Mouse (Mus musculus) forebrain, embryonic 13.5 days (tissue): ENCODE measurements at regions not wholly inside any gene's neighbourhood (a gene's known extent, or its start where the extent isn't known, plus 50 kb on each side); places are given as distances from the start of the nearest gene placed in this dataset.

ENCODE experiments used
- ATAC-seq: fragments of 200-750 bp; cut with Nextera tagmentation; 2 replicates; pipeline ENCODE4 v1.8.0; 2017
- H3K27ac ChIP-seq: fragments of 300-500 bp; sonication (generic); 2 replicates; pipeline ENCODE4 v1.5.1; 2015; ENCODE audit warnings: inconsistent platforms, mild to moderate bottlenecking, moderate library complexity
- H3K27me3 ChIP-seq: fragments of 300-500 bp; sonication (generic); 2 replicates; pipeline ENCODE4 v1.6.1; 2015; ENCODE audit warnings: mild to moderate bottlenecking, inconsistent platforms
- H3K36me3 ChIP-seq: fragments of 300-500 bp; sonication (generic); 2 replicates; pipeline ENCODE4 v1.6.1; 2015; ENCODE audit warnings: mild to moderate bottlenecking, inconsistent platforms; ENCODE audit not compliant: poor library complexity, severe bottlenecking
- H3K4me1 ChIP-seq: fragments of 300-500 bp; sonication (generic); 2 replicates; pipeline ENCODE4 v1.6.1; 2015; ENCODE audit warnings: inconsistent platforms
- H3K4me2 ChIP-seq: fragments of 300-500 bp; sonication (generic); 2 replicates; pipeline ENCODE4 v1.6.1; 2015; ENCODE audit warnings: inconsistent platforms, mild to moderate bottlenecking, moderate library complexity
- H3K4me3 ChIP-seq: fragments of 300-500 bp; sonication (generic); 2 replicates; pipeline ENCODE4 v1.5.1; 2015; ENCODE audit warnings: mild to moderate bottlenecking, inconsistent platforms
- H3K9ac ChIP-seq: fragments of 300-500 bp; sonication (generic); 2 replicates; pipeline ENCODE4 v1.6.1; 2015; ENCODE audit warnings: mild to moderate bottlenecking, inconsistent platforms
- H3K9me3 ChIP-seq: fragments of 300-500 bp; sonication (generic); replicated peaks from 2 replicates; pipeline ENCODE4 v1.6.1; 2016; ENCODE audit warnings: inconsistent platforms
- WGBS: fragments of 180-500 bp; shearing (Covaris S2); methylation state at CpG from one replicate; pipeline ENCODE4 v1.1.7; 2015; 5-methylcytosine and 5-hydroxymethylcytosine counted together

GRCm38 (mm10) chr6:135433753-135434152, 71.4 kb downstream of the Emp1 start:
- Histone ChIP-seq H3K4me2 (no peak overlapping the region), H3K36me3 (no peaks in the 10 kb centered on the region), H3K9ac (no peak overlapping the region), H3K27me3 (no peaks in the 10 kb centered on the region), H3K27ac (no peak overlapping the region), H3K9me3 (peaks cover 5% of the 10 kb centered on the region; the same call in 1 of the 2 replicates), H3K4me1 (no peaks in the 10 kb centered on the region), H3K4me3 (no peak overlapping the region)
- no peak for ATAC-seq
- WGBS: 81% methylated on average over 7 of the region's 7 CpGs

GRCm38 (mm10) chr6:135436315-135436714, 74.0 kb downstream of the Emp1 start:
- Histone ChIP-seq H3K4me2 (no peak overlapping the region), H3K36me3 (no peaks in the 10 kb centered on the region), H3K9ac (no peak overlapping the region), H3K4me1 (peaks cover 5% of the 10 kb centered on the region), H3K4me3 (no peak overlapping the region), H3K27me3 (no peaks in the 10 kb centered on the region), H3K27ac (no peak overlapping the region), H3K9me3 (peaks cover 8% of the 10 kb centered on the region; the same call in 1 of the 2 replicates)
- 93% methylated on average over 4 of the region's 4 CpGs for WGBS
- no peak for ATAC-seq

GRCm38 (mm10) chr6:135438271-135438670, 75.9 kb downstream of the Emp1 start:
- Histone ChIP-seq H3K9ac (no peak overlapping the region), H3K4me1 (peaks cover 17% of the 10 kb centered on the region), H3K4me3 (no peak overlapping the region), H3K27ac (no peak overlapping the region), H3K9me3 (peaks cover 8% of the 10 kb centered on the region; the same call in 1 of the 2 replicates), H3K36me3 (no peaks in the 10 kb centered on the region), H3K27me3 (no peaks in the 10 kb centered on the region), H3K4me2 (no peak overlapping the region)
- no peak for ATAC-seq
- WGBS: 90% methylated on average over 3 of the region's 3 CpGs

GRCm38 (mm10) chr6:135441126-135441871, 79.0 kb downstream of the Emp1 start:
- Histone ChIP-seq H3K9me3 (peaks cover 8% of the 10 kb centered on the region; the same call in 1 of the 2 replicates), H3K9ac (no peak overlapping the region), H3K36me3 (no peaks in the 10 kb centered on the region), H3K4me1 (peaks cover 25% of the 10 kb centered on the region), H3K27me3 (no peaks in the 10 kb centered on the region), H3K4me3 (no peak overlapping the region), H3K4me2 (peak overlapping the region; percentile 33), H3K27ac (peak overlapping the region; percentile 86)
- 37% methylated on average over 11 of the region's 11 CpGs for WGBS
- ATAC-seq: peak; percentile 88

- peak overlapping the region; percentile 45; the same call in 1 of the 2 replicates for H3K9ac ChIP-seq
- peaks cover 25% of the 10 kb centered on the region for H3K4me1 ChIP-seq
- no peaks in the 10 kb centered on the region for H3K9me3 ChIP-seq
- H3K27ac ChIP-seq: peak overlapping the region; percentile 70
- ATAC-seq: peak; percentile 89
- no peaks in the 10 kb centered on the region for H3K27me3 ChIP-seq
- peak overlapping the region; percentile 13; the same call in 1 of the 2 replicates for H3K4me3 ChIP-seq
- H3K4me2 ChIP-seq: peak overlapping the region; percentile 53
- H3K36me3 ChIP-seq: no peaks in the 10 kb centered on the region
- 3% methylated on average over 11 of the region's 11 CpGs for WGBS
Measured at GRCm38 (mm10) chr6:135444661-135445060, 82.3 kb downstream of the Emp1 start.

- peak overlapping the region; percentile 45; the same call in 1 of the 2 replicates for H3K9ac ChIP-seq
- 24% methylated on average over 8 of the region's 8 CpGs for WGBS
Measured at GRCm38 (mm10) chr6:135445070-135445469, 82.7 kb downstream of the Emp1 start.

GRCm38 (mm10) chr6:135447801-135448200, 85.5 kb downstream of the Emp1 start:
- H3K36me3 ChIP-seq: no peaks in the 10 kb centered on the region
- H3K4me3 ChIP-seq: no peak overlapping the region
- peaks cover 8% of the 10 kb centered on the region for H3K4me1 ChIP-seq
- 81% methylated on average over 2 of the region's 2 CpGs for WGBS
- no peaks in the 10 kb centered on the region for H3K27me3 ChIP-seq
- H3K27ac ChIP-seq: no peak overlapping the region
- no peak overlapping the region for H3K9ac ChIP-seq
- no peak overlapping the region for H3K4me2 ChIP-seq
- ATAC-seq: no peak
- no peaks in the 10 kb centered on the region for H3K9me3 ChIP-seq

More at GRCm38 (mm10) chr6:135445070-135445469, 82.7 kb downstream of the Emp1 start:
- peak overlapping the region; percentile 70 for H3K27ac ChIP-seq
- H3K36me3 ChIP-seq: no peaks in the 10 kb centered on the region
- peak overlapping the region; percentile 13; the same call in 1 of the 2 replicates for H3K4me3 ChIP-seq
- peak overlapping the region; percentile 53 for H3K4me2 ChIP-seq
- H3K9me3 ChIP-seq: no peaks in the 10 kb centered on the region
- H3K27me3 ChIP-seq: no peaks in the 10 kb centered on the region
- peaks cover 25% of the 10 kb centered on the region for H3K4me1 ChIP-seq
- ATAC-seq: no peak

GRCm38 (mm10) chr6:135449228-135449627, 86.9 kb downstream of the Emp1 start:
- Histone ChIP-seq H3K4me2 (no peak overlapping the region), H3K9me3 (no peaks in the 10 kb centered on the region), H3K36me3 (no peaks in the 10 kb centered on the region), H3K4me1 (peaks cover 8% of the 10 kb centered on the region), H3K27me3 (no peaks in the 10 kb centered on the region), H3K9ac (no peak overlapping the region), H3K4me3 (no peak overlapping the region), H3K27ac (no peak overlapping the region)
- 87% methylated on average over 5 of the region's 5 CpGs for WGBS
- no peak for ATAC-seq

GRCm38 (mm10) chr6:135450573-135450972, 88.2 kb downstream of the Emp1 start:
- Histone ChIP-seq H3K4me1 (no peaks in the 10 kb centered on the region), H3K27ac (no peak overlapping the region), H3K9ac (no peak overlapping the region), H3K27me3 (no peaks in the 10 kb centered on the region), H3K9me3 (no peaks in the 10 kb centered on the region), H3K4me3 (no peak overlapping the region), H3K36me3 (no peaks in the 10 kb centered on the region), H3K4me2 (no peak overlapping the region)
- no peak for ATAC-seq
- 92% methylated on average over 7 of the region's 7 CpGs for WGBS

GRCm38 (mm10) chr6:135451165-135451797, 88.9 kb downstream of the Emp1 start:
- no peak overlapping the region for H3K4me2 ChIP-seq
- no peaks in the 10 kb centered on the region for H3K36me3 ChIP-seq
- H3K9ac ChIP-seq: no peak overlapping the region
- no peaks in the 10 kb centered on the region for H3K9me3 ChIP-seq
- no peak overlapping the region for H3K27ac ChIP-seq
- 91% methylated on average over 8 of the region's 8 CpGs for WGBS
- no peaks in the 10 kb centered on the region for H3K27me3 ChIP-seq
- H3K4me1 ChIP-seq: no peaks in the 10 kb centered on the region
- no peak for ATAC-seq
- no peak overlapping the region for H3K4me3 ChIP-seq

- H3K4me1 ChIP-seq: no peaks in the 10 kb centered on the region
- ATAC-seq: no peak
- no peaks in the 10 kb centered on the region for H3K9me3 ChIP-seq
- H3K4me3 ChIP-seq: no peak overlapping the region
- no peak overlapping the region for H3K9ac ChIP-seq
- no peaks in the 10 kb centered on the region for H3K36me3 ChIP-seq
- no peaks in the 10 kb centered on the region for H3K27me3 ChIP-seq
- WGBS: 94% methylated on average over 3 of the region's 3 CpGs
- no peak overlapping the region for H3K27ac ChIP-seq
- no peak overlapping the region for H3K4me2 ChIP-seq
Measured at GRCm38 (mm10) chr6:135453041-135453440, 90.7 kb downstream of the Emp1 start.

- Histone ChIP-seq H3K4me3 (no peak overlapping the region), H3K4me1 (no peaks in the 10 kb centered on the region), H3K27me3 (no peaks in the 10 kb centered on the region), H3K9ac (no peak overlapping the region), H3K4me2 (no peak overlapping the region), H3K9me3 (no peaks in the 10 kb centered on the region), H3K36me3 (no peaks in the 10 kb centered on the region), H3K27ac (no peak overlapping the region)
- 52% methylated on average over 6 of the region's 6 CpGs for WGBS
- no peak for ATAC-seq
Measured at GRCm38 (mm10) chr6:135472495-135472894, 110.2 kb downstream of the Emp1 start.
